Mouse (Mus musculus): Measurements from ENCODE around the gene Mxd3.

GRCm38 (mm10) chr13:55332331-55332730 lies 2.7 kb upstream of the Mxd3 start:
- TF ChIP-seq CTCF (IDR thresholded peaks at IDR 0.05; ENCODE audit: insufficient read depth, low read depth, low read length): no peak
- TF ChIP-seq POLR2A (IDR thresholded peaks at IDR 0.05; ENCODE audit: insufficient read depth, low read depth, low read length): no peak

All from olfactory bulb, adult 2 months (tissue).